Mouse (Mus musculus) cerebellum, adult 9-10 months (tissue): Measurements from ENCODE around the gene Gm7075.
"Not testable (repeated sequence)": the region's sequence is repeated elsewhere in the genome, so short reads cannot be mapped to it uniquely, and the experiment has no call there.

ENCODE experiments used
- DNase-seq: peaks from one replicate; pipeline ENCODE4 v3.0.0; 2022

The Gm7075 gene

DNA sequence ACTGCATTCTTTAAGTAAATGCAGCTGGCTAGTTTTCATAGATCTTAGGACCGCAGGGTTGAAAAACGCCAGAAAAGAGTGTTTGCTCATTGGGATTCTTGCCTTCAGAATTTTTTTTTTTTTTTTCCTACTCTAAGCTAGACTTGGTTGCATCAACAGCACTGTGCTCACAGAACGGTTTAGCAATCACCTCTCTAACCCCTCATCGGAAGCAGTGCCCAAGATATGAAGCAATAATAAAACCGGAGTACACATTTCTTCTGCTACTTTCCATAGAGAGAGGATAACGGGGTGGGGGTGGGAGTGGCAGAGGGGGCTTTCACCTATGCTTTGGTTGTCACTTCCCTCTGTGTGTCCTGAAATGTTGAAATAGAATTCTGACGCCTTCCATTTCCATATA, 5.7 kb downstream of the Gm7075 start:
- DNase-seq: no peak

DNA sequence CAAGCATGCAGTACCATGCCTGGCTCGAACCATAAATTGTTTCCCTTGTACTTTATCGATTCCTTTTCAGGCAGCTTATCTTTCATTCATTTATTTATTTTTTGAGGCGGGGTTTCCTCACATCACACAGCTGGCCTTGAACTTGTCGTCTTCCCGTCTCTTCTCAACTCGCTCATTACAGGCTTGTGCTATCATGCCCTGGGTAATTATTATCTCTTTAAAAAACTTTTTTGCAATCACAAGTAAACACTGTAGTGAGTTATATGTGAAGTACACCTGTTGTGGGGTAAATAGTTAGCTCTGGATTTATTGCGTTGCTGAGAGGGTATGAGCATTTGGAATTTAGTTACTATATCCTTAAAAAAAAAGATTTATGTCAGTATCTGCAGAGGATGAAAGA, 6.3 kb downstream of the Gm7075 start:
- DNase-seq: no peak

DNA sequence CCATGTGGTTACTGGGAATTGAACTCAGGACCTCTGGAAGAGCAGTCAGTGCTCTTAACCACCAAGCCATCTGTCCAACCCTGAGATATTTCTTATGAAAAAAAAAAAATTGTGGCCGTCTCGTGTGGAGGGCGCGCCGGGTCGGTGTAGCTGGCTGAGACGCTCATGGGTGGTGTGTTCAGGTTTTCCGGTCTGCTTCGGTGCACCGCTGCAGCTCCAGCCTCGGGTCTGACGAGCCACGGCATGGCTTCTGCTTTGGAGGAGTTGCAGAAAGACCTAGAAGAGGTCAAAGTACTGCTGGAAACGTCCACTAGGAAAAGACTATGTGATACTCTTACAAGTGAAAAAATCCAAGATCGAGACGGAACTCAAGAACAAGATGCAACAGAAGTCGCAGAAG, 8.8 kb downstream of the Gm7075 start:
- no peak for DNase-seq

GRCm38 (mm10) chr10:63411674-63412073, 9.9 kb downstream of the Gm7075 start:
- DNase-seq: not testable (repeated sequence)

GRCm38 (mm10) chr10:63410162-63410956, 11.2 kb downstream of the Gm7075 start:
- no peak for DNase-seq

DNA sequence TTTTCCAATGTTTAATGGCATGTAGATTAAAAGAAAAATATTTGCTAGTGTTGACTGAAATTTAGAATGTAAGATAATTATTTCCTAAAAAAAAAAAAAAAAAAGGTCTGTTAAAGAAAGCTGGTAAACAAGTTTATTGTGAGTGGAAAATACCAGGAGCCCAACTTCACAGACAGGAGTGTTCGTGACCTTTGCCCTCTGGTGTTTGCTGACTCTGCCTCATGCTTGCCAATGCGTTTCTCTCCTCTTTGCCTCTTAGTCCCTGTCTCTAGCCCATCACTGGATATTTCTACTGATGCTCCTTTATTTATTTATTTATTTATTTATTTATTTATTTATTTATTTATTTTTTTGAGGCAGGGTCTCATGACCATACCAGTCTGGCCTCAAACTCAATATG, 18.0 kb downstream of the Gm7075 start:
- no peak for DNase-seq

- peak; percentile 80 for DNase-seq
These were observed 18.7 kb downstream of the Gm7075 start for GRCm38 (mm10) chr10:63402731-63403504.

DNA sequence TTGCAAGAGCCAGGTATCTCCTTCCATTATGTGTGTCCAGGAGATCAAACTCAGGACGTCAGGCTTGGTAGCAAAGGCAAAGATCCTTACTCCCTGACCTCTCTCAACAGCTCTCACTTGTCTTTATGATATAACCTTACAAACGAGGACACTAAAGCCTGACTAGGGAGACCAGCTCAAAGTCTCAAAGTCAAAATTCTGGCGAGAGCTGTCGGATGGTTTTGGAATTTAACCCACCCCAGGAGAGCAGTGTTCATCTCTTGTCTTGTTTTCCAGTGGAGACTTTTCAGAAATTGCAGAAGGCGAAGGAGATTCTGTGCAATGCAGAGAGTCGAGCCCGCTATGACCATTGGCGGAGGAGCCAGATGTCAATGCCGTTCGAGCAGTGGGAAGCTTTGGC, 24.6 kb downstream of the Gm7075 start:
- no peak for DNase-seq

DNA sequence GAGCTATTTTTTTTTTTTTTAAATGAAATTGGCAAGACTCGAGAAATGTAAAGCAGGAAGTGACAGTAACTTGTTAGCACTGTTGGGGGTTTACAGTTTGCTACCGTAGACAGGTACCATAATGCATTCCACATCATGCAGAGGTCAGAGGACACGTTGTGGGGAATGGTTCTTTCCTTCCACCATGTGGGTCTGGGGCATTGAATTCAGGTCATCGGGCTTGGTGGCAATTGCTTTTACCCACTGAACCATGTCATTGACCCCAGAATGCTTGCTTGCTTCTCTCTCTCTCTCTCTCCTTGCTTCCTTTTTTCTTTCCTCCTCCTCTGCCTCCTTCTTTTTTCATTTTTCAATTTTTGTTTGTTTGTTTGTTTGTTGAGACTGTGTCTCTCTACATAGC, 32.6 kb downstream of the Gm7075 start:
- no peak for DNase-seq

DNA sequence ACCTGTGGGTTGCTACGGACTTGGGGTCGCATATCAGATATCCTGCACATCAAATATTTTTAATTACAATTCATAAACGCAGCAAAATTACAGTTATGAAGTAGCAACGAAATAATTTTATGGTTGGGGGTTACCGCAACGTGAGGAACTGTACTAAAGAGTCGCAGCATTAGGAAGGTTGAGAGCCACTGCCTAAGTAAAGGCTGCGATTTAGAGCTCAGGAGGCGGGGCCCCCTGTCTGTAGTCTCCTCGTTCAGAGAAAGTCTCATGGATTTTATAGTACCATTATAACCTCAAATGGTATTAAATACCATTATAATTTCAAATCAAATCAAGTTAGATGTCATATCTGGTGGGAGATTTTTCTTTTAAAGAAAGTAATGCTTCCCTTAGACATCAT, 34.6 kb downstream of the Gm7075 start:
- no peak for DNase-seq

- peak; percentile 94 for DNase-seq
These were observed 35.1 kb downstream of the Gm7075 start for GRCm38 (mm10) chr10:63386444-63386843.

GRCm38 (mm10) chr10:63385897-63386296, 35.7 kb downstream of the Gm7075 start:
- DNase-seq: not testable (repeated sequence)

GRCm38 (mm10) chr10:63382372-63383279, 39.0 kb downstream of the Gm7075 start, which contains the start of gene Dnajc12:
Gene Dnajc12, plus strand, starts transcription at chr10:63382443.
- peak; percentile 92 for DNase-seq

DNA sequence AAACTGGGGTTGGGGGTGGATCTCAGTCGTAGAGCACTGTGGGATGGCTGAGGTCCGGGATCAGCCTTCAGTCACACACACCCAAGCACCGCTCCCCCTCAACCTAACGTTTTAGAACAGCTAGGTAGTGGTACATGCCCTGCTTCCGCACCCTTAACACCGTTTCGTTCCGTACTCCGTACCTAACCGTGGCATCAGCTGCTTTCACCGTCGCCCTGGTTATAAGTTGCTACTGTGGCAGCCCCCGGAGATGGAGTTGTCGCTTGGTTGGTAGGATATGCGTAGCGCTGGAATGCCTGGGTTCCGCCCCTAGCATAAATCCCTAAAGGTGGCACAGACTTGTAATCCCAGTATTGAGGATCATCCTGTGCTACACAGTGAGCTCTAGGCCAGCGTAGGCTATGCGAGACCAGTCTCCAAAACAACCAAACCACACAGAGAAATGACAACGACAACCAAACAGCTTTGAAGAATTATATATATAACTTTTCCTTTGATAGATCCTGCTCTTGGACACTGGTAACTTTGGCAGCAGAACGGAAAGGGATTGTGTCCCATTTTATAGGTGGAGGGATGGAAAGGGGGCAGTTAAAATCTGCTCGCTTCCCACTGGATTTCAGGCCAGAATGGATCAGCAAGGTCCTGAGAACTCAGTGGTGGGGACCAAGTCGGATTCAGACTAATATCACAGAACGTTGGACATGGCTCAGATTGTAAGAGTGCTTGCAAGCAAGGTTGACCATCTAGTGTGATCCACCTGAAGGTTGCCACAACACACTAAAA, 39.9 kb downstream of the Gm7075 start, which contains the start of gene Sirt1:
Sirt1 (minus strand) TSS at position 207 of the 783 bp plus-strand sequence.
- no peak for DNase-seq

GRCm38 (mm10) chr10:63378948-63379680, 42.5 kb downstream of the Gm7075 start:
- DNase-seq: no peak

DNA sequence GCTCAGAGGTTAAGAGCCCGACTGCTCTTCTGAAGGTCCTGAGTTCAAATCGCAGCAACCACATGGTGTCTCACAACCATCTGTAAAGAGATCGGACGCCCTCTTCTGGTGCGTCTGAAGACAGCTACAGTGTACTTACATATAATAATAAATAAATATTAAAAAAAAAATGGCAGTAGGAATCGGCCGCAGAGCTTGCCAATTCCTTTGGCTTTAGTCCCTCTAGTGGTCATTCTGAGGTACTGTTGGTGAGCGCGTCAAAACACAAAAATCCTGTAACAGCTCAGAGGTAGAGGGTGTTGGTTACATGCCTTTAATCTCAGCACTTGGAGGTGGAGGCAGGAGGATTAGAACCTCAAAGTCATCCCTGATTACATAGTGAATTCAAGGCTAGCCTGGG, 44.1 kb downstream of the Gm7075 start:
- peak; percentile 81 for DNase-seq

DNA sequence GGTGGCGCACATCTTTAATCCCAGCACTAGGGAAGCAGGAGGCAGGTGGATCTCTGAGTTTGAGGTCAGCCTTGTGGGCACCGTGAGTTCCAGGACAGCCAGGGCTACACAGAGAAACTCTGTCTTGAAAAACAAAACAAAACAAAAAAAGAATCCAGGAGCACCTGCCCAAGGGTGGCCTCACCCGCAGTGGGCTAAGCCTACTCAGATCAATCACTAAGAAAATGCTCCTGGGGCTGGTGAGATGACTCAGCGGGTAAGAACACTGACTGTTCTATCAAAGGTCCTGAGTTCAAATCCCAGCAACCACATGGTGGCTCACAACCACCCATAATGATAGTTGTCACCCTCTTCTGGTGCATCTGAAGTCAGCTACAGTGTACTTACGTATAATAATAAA, 45.3 kb downstream of the Gm7075 start:
- no peak for DNase-seq
